Mouse (Mus musculus) liver, embryonic 13.5 days (tissue): ENCODE data around the gene Cpeb1. TPM values are rescaled to one million over a fixed set of nuclear protein-coding genes. Genes with fewer than 3 reads are reported as not detected.
"Not testable (repeated sequence)": the region's sequence is repeated elsewhere in the genome, so short reads cannot be mapped to it uniquely, and the experiment has no call there.

Source experiments
- ATAC-seq: fragments of 200-750 bp; cut with Nextera tagmentation; 2 replicates; pipeline ENCODE4 v1.8.0; 2017; ENCODE audit warnings: low read depth, mild to moderate bottlenecking, moderate number of reproducible peaks, moderate library complexity
- DNase-seq: peaks from one replicate; pipeline ENCODE4 v3.0.0; 2022
- H3K27ac ChIP-seq: fragments of 300-500 bp; sonication (generic); 2 replicates; pipeline ENCODE4 v1.5.1; 2015; ENCODE audit warnings: moderate library complexity, mild to moderate bottlenecking, inconsistent platforms
- H3K27me3 ChIP-seq: fragments of 300-500 bp; sonication (generic); 2 replicates; pipeline ENCODE4 v1.6.1; 2015; ENCODE audit warnings: mild to moderate bottlenecking, inconsistent platforms
- H3K36me3 ChIP-seq: fragments of 300-500 bp; sonication (generic); 2 replicates; pipeline ENCODE4 v1.6.1; 2015; ENCODE audit warnings: mild to moderate bottlenecking, inconsistent platforms
- H3K4me1 ChIP-seq: fragments of 300-500 bp; sonication (generic); replicated peaks from 2 replicates; pipeline ENCODE4 v1.6.1; 2015; ENCODE audit warnings: inconsistent platforms
- H3K4me2 ChIP-seq: fragments of 300-500 bp; sonication (generic); 2 replicates; pipeline ENCODE4 v1.6.1; 2015; ENCODE audit warnings: inconsistent platforms, mild to moderate bottlenecking, moderate library complexity
- H3K4me3 ChIP-seq: fragments of 300-500 bp; sonication (generic); replicated peaks from 2 replicates; pipeline ENCODE4 v1.5.1; 2015; ENCODE audit warnings: mild to moderate bottlenecking, inconsistent platforms
- H3K9ac ChIP-seq: fragments of 300-500 bp; sonication (generic); 2 replicates; pipeline ENCODE4 v1.6.1; 2015; ENCODE audit warnings: mild to moderate bottlenecking, inconsistent platforms
- H3K9me3 ChIP-seq: fragments of 300-500 bp; sonication (generic); replicated peaks from 2 replicates; pipeline ENCODE4 v1.6.1; 2016; ENCODE audit warnings: inconsistent platforms
- WGBS: fragments of 180-500 bp; shearing (Covaris S2); methylation state at CpG from one replicate; pipeline ENCODE4 v1.1.7; 2015; ENCODE audit not compliant: insufficient replicate concordance; 5-methylcytosine and 5-hydroxymethylcytosine counted together
- polyA plus RNA-seq: library from polyadenylated mRNA; unstranded; fragments of >200 nt; fragmentation: Nextera tagmentation; extraction: Ambion mirVana; gene quantifications from 2 replicates; pipeline ENCODE4 v1.2.1, GENCODE M21; 2015

The Cpeb1 gene
- 0.15 and 0.20 TPM in 2 replicates for polyA plus RNA-seq

DNA sequence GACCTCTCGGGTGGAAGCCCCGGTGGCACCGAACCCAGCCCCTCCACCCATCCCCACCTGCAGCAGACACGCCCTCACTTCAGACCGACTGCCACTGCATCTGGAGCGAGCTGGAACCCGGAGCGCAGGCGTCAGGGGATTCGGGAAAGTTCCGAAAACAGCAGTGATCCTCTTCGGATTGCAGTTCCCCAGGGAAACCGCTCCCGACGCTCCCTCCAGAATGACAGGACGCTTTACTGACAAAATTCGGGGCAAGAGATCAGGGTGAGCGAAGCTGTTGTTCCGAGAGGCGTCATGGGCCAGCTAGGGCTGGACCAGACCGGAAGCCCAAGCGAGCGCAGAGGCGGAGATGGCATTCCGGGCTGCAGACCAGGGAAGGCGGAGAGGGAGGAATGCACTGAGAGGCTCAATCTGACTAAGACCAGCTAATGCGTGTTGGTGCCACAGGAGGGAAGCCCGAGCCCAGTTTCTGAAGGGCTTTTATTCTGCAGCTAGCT is at the start of gene Cpeb1:
Gene Cpeb1, minus strand, starts transcription at position 311 of the 497 bp plus-strand sequence.
- Histone ChIP-seq H3K27ac (no peak within 1 kb of the TSS), H3K4me1 (peaks cover 14% of the 10 kb centered on the region), H3K9me3 (no peaks in the 10 kb centered on the region), H3K4me3 (peak within 1 kb of the TSS; percentile 50), H3K36me3 (no peaks in the 10 kb centered on the region), H3K4me2 (peak within 1 kb of the TSS; percentile 67), H3K9ac (no peak within 1 kb of the TSS), H3K27me3 (peaks cover 82% of the 10 kb centered on the region)
- DNase-seq (no peak), ATAC-seq (no peak)
- WGBS: 3% methylated on average over 28 of the region's 28 CpGs

DNA sequence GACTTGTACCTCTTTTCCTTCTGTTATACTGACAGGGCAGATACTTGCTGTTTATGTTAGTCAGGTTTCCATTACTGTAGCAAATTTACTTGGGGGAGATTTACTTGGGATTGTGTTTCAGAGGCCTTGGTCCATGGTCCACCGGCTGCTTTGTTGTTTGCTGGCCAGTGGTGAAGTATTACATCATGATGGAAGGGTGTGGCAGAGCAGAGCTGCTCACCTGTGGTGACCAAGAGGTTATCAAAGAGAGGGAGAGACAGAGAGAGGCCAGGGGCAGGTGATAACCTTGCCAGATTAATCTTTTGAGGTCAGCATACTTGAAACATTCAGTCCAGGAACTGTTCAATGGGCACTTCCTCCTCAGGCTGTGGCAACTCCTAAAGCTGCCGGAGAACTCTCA is 45.8 kb upstream of the Cpeb1 start:
- 63% methylated on average over 2 of the region's 2 CpGs for WGBS
- Histone ChIP-seq H3K4me2 (no peak overlapping the region), H3K9me3 (no peaks in the 10 kb centered on the region), H3K27me3 (peaks cover 4% of the 10 kb centered on the region; the same call in 1 of the 2 replicates), H3K4me3 (no peak overlapping the region), H3K36me3 (no peaks in the 10 kb centered on the region), H3K4me1 (no peaks in the 10 kb centered on the region; the same call in 1 of the 2 replicates), H3K9ac (no peak overlapping the region), H3K27ac (no peak overlapping the region)
- ATAC-seq (peak; percentile 54; the same call in 1 of the 2 replicates), DNase-seq (no peak)

DNA sequence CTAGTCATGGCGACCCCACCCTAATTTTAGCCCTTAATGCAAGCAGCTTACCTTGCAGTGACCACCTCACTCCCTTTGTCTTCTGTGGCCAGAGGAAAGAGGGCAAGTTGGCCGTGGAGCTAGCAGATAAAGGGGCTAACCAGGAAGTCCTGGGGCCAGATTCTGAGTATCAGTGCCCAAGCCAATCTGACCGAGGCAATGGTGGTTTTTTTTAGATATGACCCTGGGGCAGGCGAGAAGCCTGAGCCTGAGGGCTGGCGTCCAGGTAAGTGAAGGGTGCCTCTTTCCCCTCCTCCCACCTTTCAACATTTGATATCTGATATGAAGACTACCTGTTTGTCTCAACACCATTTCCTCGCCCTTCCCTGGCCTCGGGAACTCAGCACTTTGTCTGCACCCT is 42.9 kb upstream of the Cpeb1 start, which contains the start of gene BC048679:
Gene BC048679, minus strand, starts transcription at position 101 of the 400 bp plus-strand sequence.
- no peak within 1 kb of the TSS for H3K4me3 ChIP-seq
- H3K4me1 ChIP-seq: peaks cover under 1% of the 10 kb centered on the region; the same call in 1 of the 2 replicates
- ATAC-seq (no peak), DNase-seq (no peak)
- H3K4me2 ChIP-seq: no peak within 1 kb of the TSS
- H3K9me3 ChIP-seq: no peaks in the 10 kb centered on the region
- H3K9ac ChIP-seq: no peak within 1 kb of the TSS
- no peak within 1 kb of the TSS for H3K27ac ChIP-seq
- peaks cover 32% of the 10 kb centered on the region for H3K27me3 ChIP-seq
- WGBS: 38% methylated on average over 7 of the region's 7 CpGs
- no peaks in the 10 kb centered on the region for H3K36me3 ChIP-seq

DNA sequence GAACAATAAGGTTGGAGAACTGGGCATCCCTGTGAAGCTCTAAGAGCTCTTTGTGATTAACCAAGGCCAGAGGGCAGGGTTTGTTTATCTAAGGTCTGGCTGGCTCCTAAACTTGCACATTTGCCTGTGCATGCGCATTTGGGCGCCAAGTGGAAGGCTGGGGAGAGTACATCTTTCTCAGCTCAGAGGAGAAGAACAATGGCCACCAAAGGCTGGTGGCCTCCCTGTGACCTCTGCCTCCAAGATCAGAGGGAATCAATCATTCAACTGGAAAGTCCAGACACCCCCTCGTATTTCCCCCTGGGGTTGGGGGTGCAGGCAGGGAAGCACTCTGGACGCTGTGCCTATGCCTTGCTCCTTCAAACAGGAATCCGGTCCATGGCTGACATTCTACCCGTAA is 41.9 kb upstream of the Cpeb1 start:
- no peak overlapping the region for H3K4me2 ChIP-seq
- H3K27ac ChIP-seq: no peak overlapping the region
- H3K27me3 ChIP-seq: peaks cover 42% of the 10 kb centered on the region
- H3K36me3 ChIP-seq: no peaks in the 10 kb centered on the region
- peaks cover 2% of the 10 kb centered on the region; the same call in 1 of the 2 replicates for H3K4me1 ChIP-seq
- H3K9ac ChIP-seq: no peak overlapping the region
- DNase-seq (no peak), ATAC-seq (no peak)
- 42% methylated on average over 6 of the region's 6 CpGs for WGBS
- H3K9me3 ChIP-seq: no peaks in the 10 kb centered on the region
- no peak overlapping the region for H3K4me3 ChIP-seq

DNA sequence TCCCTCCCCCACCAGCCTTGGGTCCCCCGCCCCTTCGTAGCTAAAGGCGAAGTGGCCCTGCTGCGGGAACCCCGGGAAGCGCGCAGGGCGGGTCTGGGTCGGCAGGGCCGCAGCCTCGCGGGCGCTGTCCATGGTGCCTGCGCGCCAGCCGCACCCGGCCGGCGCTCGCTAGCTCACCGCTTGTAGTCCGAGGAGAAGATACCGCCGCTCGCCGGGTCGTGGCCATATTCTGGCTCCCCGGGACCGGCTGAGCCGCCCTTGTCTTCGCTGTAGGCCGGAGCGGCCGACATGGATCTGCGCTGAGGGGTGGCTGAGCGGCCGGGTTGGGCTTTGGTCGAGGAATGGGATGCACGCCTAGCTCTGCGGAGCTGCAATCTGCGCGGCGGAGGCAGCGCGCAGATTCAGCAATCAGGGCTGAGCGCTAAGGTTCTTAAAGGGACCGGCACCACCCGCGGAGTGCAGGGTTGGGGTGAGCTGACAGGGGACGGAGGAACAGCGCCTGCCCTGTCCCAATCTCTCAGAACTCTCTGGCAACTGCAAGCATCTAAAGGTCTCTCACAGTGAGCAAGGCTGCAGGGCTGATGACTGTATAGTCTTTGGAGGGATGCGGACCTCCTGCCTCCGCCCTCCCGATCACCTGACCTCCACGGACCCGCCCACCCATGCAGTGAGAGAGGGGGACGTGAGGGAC is 38.2 kb upstream of the Cpeb1 start, which contains the start of gene Ap3b2:
Gene Ap3b2, minus strand, starts transcription at position 595 of the 691 bp plus-strand sequence.
- WGBS: under 1% methylated on average over 57 of the region's 57 CpGs
- H3K9me3 ChIP-seq: no peaks in the 10 kb centered on the region
- no peaks in the 10 kb centered on the region for H3K36me3 ChIP-seq
- DNase-seq (peak; percentile 22), ATAC-seq (peak; percentile 50; the same call in 1 of the 2 replicates)
- peak within 1 kb of the TSS; percentile 50 for H3K4me3 ChIP-seq
- peak within 1 kb of the TSS; percentile 59 for H3K4me2 ChIP-seq
- peaks cover 2% of the 10 kb centered on the region; the same call in 1 of the 2 replicates for H3K4me1 ChIP-seq
- no peak within 1 kb of the TSS for H3K27ac ChIP-seq
- peaks cover 48% of the 10 kb centered on the region for H3K27me3 ChIP-seq
- no peak within 1 kb of the TSS for H3K9ac ChIP-seq

DNA sequence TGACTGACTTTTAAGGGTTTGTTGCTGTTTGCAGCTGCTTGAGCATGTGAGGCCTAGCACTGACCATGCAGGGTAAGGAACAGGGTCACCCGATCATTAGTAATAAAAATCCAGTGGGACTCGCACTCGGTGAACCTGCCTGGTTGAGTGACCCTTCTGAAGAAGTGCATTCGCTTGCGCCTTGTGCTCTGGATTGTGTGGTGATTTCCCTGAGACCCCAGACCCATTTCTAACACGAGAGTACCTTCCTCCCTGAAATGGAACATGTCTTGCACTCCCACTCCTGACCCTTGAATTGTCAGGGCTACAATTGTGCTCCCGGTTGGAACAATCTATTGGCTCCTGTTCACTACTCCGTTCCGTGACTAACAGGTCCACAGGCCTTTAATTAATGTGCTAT is 37.4 kb upstream of the Cpeb1 start:
- peaks cover 48% of the 10 kb centered on the region for H3K27me3 ChIP-seq
- H3K4me1 ChIP-seq: peaks cover 2% of the 10 kb centered on the region; the same call in 1 of the 2 replicates
- WGBS: 51% methylated on average over 9 of the region's 9 CpGs
- H3K27ac ChIP-seq: no peak overlapping the region
- H3K4me3 ChIP-seq: no peak overlapping the region
- DNase-seq (no peak), ATAC-seq (no peak)
- no peaks in the 10 kb centered on the region for H3K9me3 ChIP-seq
- H3K9ac ChIP-seq: no peak overlapping the region
- no peak overlapping the region for H3K4me2 ChIP-seq
- no peaks in the 10 kb centered on the region for H3K36me3 ChIP-seq

DNA sequence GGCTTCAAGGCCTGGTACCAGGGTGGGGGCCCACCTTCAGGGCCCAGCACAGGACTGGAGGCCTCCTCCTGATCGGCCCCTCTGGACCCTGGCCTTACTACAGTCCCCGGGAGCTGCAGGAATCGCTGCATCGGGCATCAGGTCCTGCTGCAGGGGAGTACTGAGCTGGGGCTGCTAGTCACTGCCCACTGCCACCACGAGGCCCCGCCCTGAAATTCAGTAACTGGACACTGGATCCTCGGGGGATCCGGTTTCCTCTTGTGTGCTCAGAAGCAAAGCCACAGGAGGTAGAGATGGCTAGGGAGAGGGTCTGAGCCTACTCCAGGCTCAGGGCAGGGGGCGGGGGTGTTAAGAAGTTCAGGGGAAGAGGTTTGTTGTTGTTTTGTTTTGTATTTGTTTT is 34.4 kb upstream of the Cpeb1 start:
- no peak for ATAC-seq
- no peak for DNase-seq
- H3K4me1 ChIP-seq: 0 out of 2 replicates have a peak, but pooled peaks cover 2% of the 10 kb centered on the region
- H3K4me2 ChIP-seq: no peak overlapping the region
- H3K4me3 ChIP-seq: no peak overlapping the region
- H3K9ac ChIP-seq: no peak overlapping the region
- no peaks in the 10 kb centered on the region for H3K9me3 ChIP-seq
- H3K36me3 ChIP-seq: no peaks in the 10 kb centered on the region
- peaks cover 34% of the 10 kb centered on the region for H3K27me3 ChIP-seq
- WGBS: 14% methylated on average over 9 of the region's 9 CpGs
- H3K27ac ChIP-seq: no peak overlapping the region

DNA sequence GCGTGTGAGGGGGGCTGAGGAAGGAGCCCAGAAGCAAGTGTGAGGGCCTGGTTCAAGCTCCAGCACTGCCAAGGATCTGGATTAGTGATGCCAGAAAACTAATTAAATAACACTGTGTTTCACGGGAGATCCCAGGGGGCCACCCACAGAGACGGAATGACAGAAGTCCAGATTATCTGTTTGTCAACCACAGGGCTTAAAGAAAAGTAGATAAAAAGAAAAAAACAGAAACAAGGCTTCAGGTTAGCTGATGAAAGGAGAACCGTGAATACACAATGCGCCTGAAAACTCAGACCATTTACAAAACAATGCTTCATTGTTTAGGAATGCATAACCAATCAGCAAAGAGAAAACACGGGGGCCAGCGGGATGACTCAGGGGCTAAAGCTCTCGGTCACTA is 25.5 kb upstream of the Cpeb1 start:
- WGBS: 11% methylated on average over 8 of the region's 8 CpGs
- peaks cover 21% of the 10 kb centered on the region for H3K27me3 ChIP-seq
- ATAC-seq (no peak), DNase-seq (no peak)
- H3K36me3 ChIP-seq: no peaks in the 10 kb centered on the region
- H3K4me2 ChIP-seq: no peak overlapping the region
- no peaks in the 10 kb centered on the region for H3K9me3 ChIP-seq
- H3K27ac ChIP-seq: no peak overlapping the region
- H3K4me3 ChIP-seq: no peak overlapping the region
- no peaks in the 10 kb centered on the region for H3K4me1 ChIP-seq
- no peak overlapping the region for H3K9ac ChIP-seq

DNA sequence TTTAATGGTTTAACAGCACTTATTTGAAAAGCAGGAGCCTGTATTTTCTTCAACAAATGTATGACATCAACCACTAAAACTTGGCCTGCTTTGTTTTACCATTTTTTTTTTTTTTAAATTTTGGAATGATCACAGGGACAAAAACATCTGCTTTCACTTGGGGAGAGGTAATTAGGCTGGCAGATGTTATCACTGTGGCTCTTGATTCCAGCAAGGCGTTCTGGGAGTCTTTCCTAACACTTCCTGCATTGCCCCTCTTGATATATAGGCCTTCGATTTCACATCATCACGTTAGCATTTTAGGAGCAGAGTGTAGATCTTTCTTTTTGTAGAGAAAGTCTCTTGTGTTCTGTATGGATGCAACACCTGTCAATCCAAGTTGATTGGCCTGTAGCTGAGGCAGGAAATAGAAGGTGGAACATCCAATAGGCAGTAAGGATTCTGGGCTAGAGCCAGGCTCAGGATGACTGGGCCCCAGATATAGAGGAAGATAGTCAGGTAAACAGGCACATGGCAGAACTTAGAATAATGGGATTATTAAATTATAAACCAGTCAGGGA is 24.3 kb upstream of the Cpeb1 start:
- Histone ChIP-seq H3K4me2 (no peak overlapping the region), H3K9ac (no peak overlapping the region), H3K4me3 (no peak overlapping the region), H3K27ac (no peak overlapping the region), H3K36me3 (no peaks in the 10 kb centered on the region), H3K27me3 (peaks cover 21% of the 10 kb centered on the region), H3K9me3 (no peaks in the 10 kb centered on the region), H3K4me1 (no peaks in the 10 kb centered on the region)
- 47% methylated on average over 3 of the region's 3 CpGs for WGBS
- ATAC-seq: no peak
- DNase-seq: no peak

DNA sequence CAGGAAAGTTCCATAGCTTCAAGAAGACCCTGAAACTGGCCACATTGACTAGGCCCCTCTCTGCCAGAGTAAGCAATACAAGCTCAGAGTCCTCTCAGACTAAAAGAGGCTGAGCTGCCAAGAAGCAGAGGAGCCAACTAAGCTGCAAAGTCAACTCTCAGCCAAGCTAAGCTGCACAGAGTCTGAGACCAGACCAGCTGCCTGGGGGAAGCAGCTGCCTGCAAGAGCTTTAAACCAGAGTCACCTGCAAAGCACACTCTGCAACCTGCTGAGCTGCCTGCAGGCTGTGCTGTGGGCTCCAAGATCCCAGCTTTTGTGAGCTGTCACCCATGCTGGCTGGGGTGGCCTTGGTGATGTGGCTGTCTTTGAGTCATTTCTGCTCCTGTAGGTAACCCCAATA is 23.0 kb upstream of the Cpeb1 start:
- H3K4me1 ChIP-seq, H3K4me2 ChIP-seq, H3K36me3 ChIP-seq, H3K4me3 ChIP-seq, DNase-seq, H3K9ac ChIP-seq, H3K9me3 ChIP-seq, ATAC-seq, H3K27ac ChIP-seq: not testable (repeated sequence)
- H3K27me3 ChIP-seq: peaks cover 21% of the 10 kb centered on the region

DNA sequence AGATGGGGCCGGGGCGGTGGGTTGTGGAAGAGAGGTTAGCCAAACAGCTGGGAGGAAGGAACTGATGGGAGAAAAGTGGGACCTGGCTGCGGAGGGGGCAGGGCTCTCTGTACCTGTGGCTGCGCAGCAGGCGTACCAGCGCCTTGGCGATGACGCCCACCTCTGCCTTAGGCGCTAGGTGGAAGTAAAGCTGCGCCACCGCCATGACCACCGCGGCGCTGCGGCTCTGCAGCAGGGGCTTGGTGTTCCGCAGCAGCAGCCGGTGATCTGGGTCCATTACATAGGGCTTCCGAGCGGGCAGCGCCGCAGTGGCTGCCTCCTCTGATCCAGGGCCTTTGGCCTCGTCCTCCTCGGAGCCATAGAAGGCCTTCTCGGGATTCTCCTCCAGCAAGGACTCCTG is 21.6 kb upstream of the Cpeb1 start:
- no peak overlapping the region for H3K27ac ChIP-seq
- no peak overlapping the region for H3K4me3 ChIP-seq
- DNase-seq: no peak
- no peaks in the 10 kb centered on the region for H3K9me3 ChIP-seq
- 8% methylated on average over 24 of the region's 24 CpGs for WGBS
- no peak overlapping the region for H3K4me2 ChIP-seq
- H3K36me3 ChIP-seq: no peaks in the 10 kb centered on the region
- peaks cover 21% of the 10 kb centered on the region for H3K27me3 ChIP-seq
- no peak overlapping the region for H3K9ac ChIP-seq
- no peaks in the 10 kb centered on the region for H3K4me1 ChIP-seq
- no peak for ATAC-seq
